Mouse (Mus musculus): ENCODE measurements at regions not wholly inside any gene's neighbourhood (a gene's known extent, or its start where the extent isn't known, plus 50 kb on each side); places are given as distances from the start of the nearest gene placed in this dataset.

GRCm38 (mm10) chr12:59970775-59971174 lies 751.2 kb upstream of the Fbxo33 start:
- H3K9ac ChIP-seq (ENCODE audit: low read length) = no peak overlapping the region

GRCm38 (mm10) chr12:59969948-59970347 lies 750.4 kb upstream of the Fbxo33 start:
- H3K9ac ChIP-seq (ENCODE audit: low read length) = no peak overlapping the region
- H3K9me3 ChIP-seq (replicated peaks; ENCODE audit: control insufficient read depth, low read length) = no peaks in the 10 kb centered on the region
- H3K4me2 ChIP-seq (ENCODE audit: low read length) = no peak overlapping the region
- ATAC-seq (no peak), DNase-seq (ENCODE audit: low spot score) (no peak)
- WGBS = 75% methylated on average over 2 of the region's 2 CpGs
- no peak overlapping the region for H3K27ac ChIP-seq (ENCODE audit: low read depth, low read length)
- no peak overlapping the region for H3K4me3 ChIP-seq (ENCODE audit: low read depth, low read length)
- no peaks in the 10 kb centered on the region for H3K4me1 ChIP-seq (ENCODE audit: control insufficient read depth, insufficient read depth, low read length)
- no peaks in the 10 kb centered on the region for H3K36me3 ChIP-seq (ENCODE audit: control insufficient read depth, insufficient read depth, low read length)
- no peaks in the 10 kb centered on the region for H3K27me3 ChIP-seq (replicated peaks; ENCODE audit: control insufficient read depth, insufficient read depth, low read length)

More at GRCm38 (mm10) chr12:59970775-59971174, 751.2 kb upstream of the Fbxo33 start:
- ATAC-seq (no peak), DNase-seq (ENCODE audit: low spot score) (no peak)
- H3K4me2 ChIP-seq (ENCODE audit: low read length) = no peak overlapping the region
- no peak overlapping the region for H3K27ac ChIP-seq (ENCODE audit: low read depth, low read length)
- no peaks in the 10 kb centered on the region for H3K4me1 ChIP-seq (ENCODE audit: control insufficient read depth, insufficient read depth, low read length)
- H3K9me3 ChIP-seq (replicated peaks; ENCODE audit: control insufficient read depth, low read length) = no peaks in the 10 kb centered on the region
- no peaks in the 10 kb centered on the region for H3K27me3 ChIP-seq (replicated peaks; ENCODE audit: control insufficient read depth, insufficient read depth, low read length)
- WGBS = 78% methylated on average over 2 of the region's 2 CpGs
- no peaks in the 10 kb centered on the region for H3K36me3 ChIP-seq (ENCODE audit: control insufficient read depth, insufficient read depth, low read length)
- H3K4me3 ChIP-seq (ENCODE audit: low read depth, low read length) = no peak overlapping the region

GRCm38 (mm10) chr12:59967241-59967640 lies 747.7 kb upstream of the Fbxo33 start:
- Histone ChIP-seq H3K36me3 (ENCODE audit: control insufficient read depth, insufficient read depth, low read length) (no peaks in the 10 kb centered on the region), H3K4me1 (ENCODE audit: control insufficient read depth, insufficient read depth, low read length) (no peaks in the 10 kb centered on the region), H3K9ac (ENCODE audit: low read length) (no peak overlapping the region), H3K27me3 (replicated peaks; ENCODE audit: control insufficient read depth, insufficient read depth, low read length) (no peaks in the 10 kb centered on the region), H3K9me3 (replicated peaks; ENCODE audit: control insufficient read depth, low read length) (no peaks in the 10 kb centered on the region), H3K4me3 (ENCODE audit: low read depth, low read length) (no peak overlapping the region), H3K4me2 (ENCODE audit: low read length) (no peak overlapping the region), H3K27ac (ENCODE audit: low read depth, low read length) (no peak overlapping the region)
- 88% methylated on average over 5 of the region's 5 CpGs for WGBS
- DNase-seq (ENCODE audit: low spot score) = no peak
- no peak for ATAC-seq

- H3K9ac ChIP-seq (ENCODE audit: low read length) = no peak overlapping the region
- no peak for ATAC-seq
- no peaks in the 10 kb centered on the region for H3K36me3 ChIP-seq (ENCODE audit: control insufficient read depth, insufficient read depth, low read length)
- H3K4me3 ChIP-seq (ENCODE audit: low read depth, low read length) = no peak overlapping the region
- no peak overlapping the region for H3K4me2 ChIP-seq (ENCODE audit: low read length)
- H3K27me3 ChIP-seq (replicated peaks; ENCODE audit: control insufficient read depth, insufficient read depth, low read length) = no peaks in the 10 kb centered on the region
- H3K27ac ChIP-seq (ENCODE audit: low read depth, low read length) = no peak overlapping the region
- DNase-seq (ENCODE audit: low spot score) = no peak
- no peaks in the 10 kb centered on the region for H3K4me1 ChIP-seq (ENCODE audit: control insufficient read depth, insufficient read depth, low read length)
- WGBS = 56% methylated on average over 6 of the region's 6 CpGs
- H3K9me3 ChIP-seq (replicated peaks; ENCODE audit: control insufficient read depth, low read length) = no peaks in the 10 kb centered on the region
Measured at GRCm38 (mm10) chr12:59961139-59961538, 741.6 kb upstream of the Fbxo33 start.

- Histone ChIP-seq H3K4me2 (ENCODE audit: low read length) (no peak overlapping the region), H3K4me3 (ENCODE audit: low read depth, low read length) (no peak overlapping the region), H3K36me3 (ENCODE audit: control insufficient read depth, insufficient read depth, low read length) (no peaks in the 10 kb centered on the region), H3K27ac (ENCODE audit: low read depth, low read length) (no peak overlapping the region), H3K9me3 (replicated peaks; ENCODE audit: control insufficient read depth, low read length) (no peaks in the 10 kb centered on the region), H3K4me1 (ENCODE audit: control insufficient read depth, insufficient read depth, low read length) (no peaks in the 10 kb centered on the region), H3K27me3 (replicated peaks; ENCODE audit: control insufficient read depth, insufficient read depth, low read length) (no peaks in the 10 kb centered on the region), H3K9ac (ENCODE audit: low read length) (no peak overlapping the region)
- peak; percentile 56 for DNase-seq (ENCODE audit: low spot score)
- peak; percentile 34; the same call in 1 of the 2 replicates for ATAC-seq
- WGBS = 82% methylated on average over 2 of the region's 2 CpGs
Measured at GRCm38 (mm10) chr12:59932471-59932870, 712.9 kb upstream of the Fbxo33 start.

GRCm38 (mm10) chr12:59925071-59925470 lies 705.5 kb upstream of the Fbxo33 start:
- Histone ChIP-seq H3K9me3 (replicated peaks; ENCODE audit: control insufficient read depth, low read length) (no peaks in the 10 kb centered on the region), H3K27ac (ENCODE audit: low read depth, low read length) (no peak overlapping the region), H3K4me3 (ENCODE audit: low read depth, low read length) (no peak overlapping the region), H3K4me1 (ENCODE audit: control insufficient read depth, insufficient read depth, low read length) (no peaks in the 10 kb centered on the region), H3K27me3 (replicated peaks; ENCODE audit: control insufficient read depth, insufficient read depth, low read length) (no peaks in the 10 kb centered on the region), H3K36me3 (ENCODE audit: control insufficient read depth, insufficient read depth, low read length) (no peaks in the 10 kb centered on the region), H3K4me2 (ENCODE audit: low read length) (no peak overlapping the region), H3K9ac (ENCODE audit: low read length) (no peak overlapping the region)
- 91% methylated on average over 3 of the region's 3 CpGs for WGBS
- DNase-seq (ENCODE audit: low spot score) (no peak), ATAC-seq (no peak)

GRCm38 (mm10) chr12:59898931-59899330 lies 679.4 kb upstream of the Fbxo33 start:
- Histone ChIP-seq H3K27ac (ENCODE audit: low read depth, low read length) (no peak overlapping the region), H3K27me3 (replicated peaks; ENCODE audit: control insufficient read depth, insufficient read depth, low read length) (no peaks in the 10 kb centered on the region)
- ATAC-seq = no peak

GRCm38 (mm10) chr12:59890973-59891372 lies 671.4 kb upstream of the Fbxo33 start:
- 82% methylated on average over 6 of the region's 6 CpGs for WGBS
- no peak overlapping the region for H3K4me3 ChIP-seq (ENCODE audit: low read depth, low read length)
- ATAC-seq = no peak
- peak; percentile 3 for DNase-seq (ENCODE audit: low spot score)
- no peak overlapping the region for H3K4me2 ChIP-seq (ENCODE audit: low read length)
- H3K27me3 ChIP-seq (replicated peaks; ENCODE audit: control insufficient read depth, insufficient read depth, low read length) = no peaks in the 10 kb centered on the region
- no peaks in the 10 kb centered on the region; the same call in 1 of the 2 replicates for H3K9me3 ChIP-seq (replicated peaks; ENCODE audit: control insufficient read depth, low read length)
- H3K36me3 ChIP-seq (ENCODE audit: control insufficient read depth, insufficient read depth, low read length) = no peaks in the 10 kb centered on the region
- no peak overlapping the region for H3K9ac ChIP-seq (ENCODE audit: low read length)
- H3K4me1 ChIP-seq (ENCODE audit: control insufficient read depth, insufficient read depth, low read length) = no peaks in the 10 kb centered on the region
- no peak overlapping the region for H3K27ac ChIP-seq (ENCODE audit: low read depth, low read length)

More at GRCm38 (mm10) chr12:59898931-59899330, 679.4 kb upstream of the Fbxo33 start:
- DNase-seq (ENCODE audit: low spot score) = no peak
- no peak overlapping the region for H3K9ac ChIP-seq (ENCODE audit: low read length)
- no peak overlapping the region for H3K4me3 ChIP-seq (ENCODE audit: low read depth, low read length)
- H3K9me3 ChIP-seq (replicated peaks; ENCODE audit: control insufficient read depth, low read length) = no peaks in the 10 kb centered on the region
- no peaks in the 10 kb centered on the region for H3K4me1 ChIP-seq (ENCODE audit: control insufficient read depth, insufficient read depth, low read length)
- H3K4me2 ChIP-seq (ENCODE audit: low read length) = no peak overlapping the region
- no peaks in the 10 kb centered on the region for H3K36me3 ChIP-seq (ENCODE audit: control insufficient read depth, insufficient read depth, low read length)

Data from forebrain, embryonic 14.5 days (tissue).